Comparison of ENCODE assay signal across 8 mouse cellular contexts in genomic region chr3:129421620-129422239, GRCm38 (mm10).
DNase-seq lines count a peak whose midpoint lies in the region; ATAC-seq and TF ChIP-seq lines count a peak whose summit lies in the region.
"Not testable (repeated sequence)": the region's sequence is repeated elsewhere in the genome, so short reads cannot be mapped to it uniquely, and the experiment has no call there.

No protein-coding gene starts in this region.

- not testable (repeated sequence) for H3K9me3 ChIP-seq in heart, postnatal 0 days (replicated peaks; ENCODE audit: control insufficient read depth, low read length); kidney, postnatal 0 days (replicated peaks; ENCODE audit: low read length); liver, postnatal 0 days (ENCODE audit: low read length)

- not testable (repeated sequence) for H3K9ac ChIP-seq in heart, postnatal 0 days (replicated peaks; ENCODE audit: low read depth, low read length); kidney, postnatal 0 days (ENCODE audit: low read depth, low read length); liver, postnatal 0 days (replicated peaks)

- H3K4me3 ChIP-seq in heart, postnatal 0 days (ENCODE audit: low read depth, low read length); kidney, postnatal 0 days (replicated peaks; ENCODE audit: low read depth, low read length); liver, postnatal 0 days (ENCODE audit: low read depth, low read length); thymus, adult 2 months (ENCODE audit: control insufficient read depth, insufficient read depth, low read length): not testable (repeated sequence)

- not testable (repeated sequence) for H3K27me3 ChIP-seq in heart, postnatal 0 days (ENCODE audit: control insufficient read depth, insufficient read depth, low read length); kidney, postnatal 0 days (ENCODE audit: insufficient read depth, low read length); liver, postnatal 0 days (ENCODE audit: insufficient read depth, low read length); thymus, adult 2 months (ENCODE audit: control insufficient read depth, insufficient read depth, low read length)

- H3K4me2 ChIP-seq in heart, postnatal 0 days (ENCODE audit: low read depth, low read length); kidney, postnatal 0 days (ENCODE audit: low read length); liver, postnatal 0 days (ENCODE audit: low read depth, low read length): not testable (repeated sequence)

- not testable (repeated sequence) for TF ChIP-seq EP300 in heart, postnatal 0 days (IDR thresholded peaks at IDR 0.05; ENCODE audit: low read depth); liver, postnatal 0 days (IDR thresholded peaks at IDR 0.05; ENCODE audit: low read depth)

- peak; percentile 55; the same call in 1 of the 2 replicates for ATAC-seq in heart, postnatal 0 days (ENCODE audit: insufficient read depth, low read depth)
- 0 out of 2 replicates have a peak, but pooled peaks have one; percentile 40 for ATAC-seq in kidney, postnatal 0 days (replicated peaks; ENCODE audit: low FRiP score, low read depth)
- ATAC-seq in liver, postnatal 0 days = peak; percentile 55

- 37% methylated on average over 8 of the region's 10 CpGs for WGBS in heart, postnatal 0 days
- WGBS in kidney, postnatal 0 days = 53% methylated on average over 9 of the region's 10 CpGs
- 49% methylated on average over 8 of the region's 10 CpGs for WGBS in liver, postnatal 0 days (ENCODE audit: insufficient replicate concordance)
- 58% methylated on average over 9 of the region's 10 CpGs for WGBS in thymus, adult 2 months

- TF ChIP-seq CTCF in heart, postnatal 0 days (IDR thresholded peaks at IDR 0.05; ENCODE audit: low read depth) = peak; percentile 82
- peak; percentile 91 for TF ChIP-seq CTCF in kidney, postnatal 0 days (IDR thresholded peaks at IDR 0.05; ENCODE audit: low read depth)
- TF ChIP-seq CTCF in liver, postnatal 0 days (IDR thresholded peaks at IDR 0.05; ENCODE audit: low read depth) = peak; percentile 86
- TF ChIP-seq CTCF in thymus, adult 2 months (IDR thresholded peaks at IDR 0.05; ENCODE audit: borderline replicate concordance, control insufficient read depth, extremely low read depth, insufficient read depth, low read length, poor library complexity) = peak; percentile 70; the same call in 1 of the 2 replicates

- not testable (repeated sequence) for H3K27ac ChIP-seq in heart, postnatal 0 days (ENCODE audit: low read depth); kidney, postnatal 0 days; liver, postnatal 0 days (ENCODE audit: low read depth); thymus, adult 2 months (ENCODE audit: control insufficient read depth, insufficient read depth, low read length)

- peak; percentile 6 to 19 for DNase-seq in CD8-positive naive resting alpha-beta T cell, adult 2 months (ENCODE audit: low read depth in 2 of 2, low spot score in 2 of 2)
- peak; percentile 37 for DNase-seq in adrenal gland, postnatal 25 days
- peak; percentile 69 for DNase-seq in embryo, embryonic 11 days
- peak; percentile 64 for DNase-seq in heart, postnatal 0 days (ENCODE audit: low spot score)
- DNase-seq in kidney, postnatal 0 days (ENCODE audit: low spot score) = peak; percentile 81
- peak; percentile 59 for DNase-seq in liver, postnatal 0 days
- DNase-seq in naive thymus-derived CD4-positive, alpha-beta T cell, adult 2 months (ENCODE audit: low read depth) = peak; percentile 75
- DNase-seq in thymus, adult 2 months = peak; percentile 18

- H3K4me1 ChIP-seq in heart, postnatal 0 days (ENCODE audit: control insufficient read depth, insufficient read depth); kidney, postnatal 0 days (replicated peaks; ENCODE audit: insufficient read depth, low read length); liver, postnatal 0 days (ENCODE audit: insufficient read depth); thymus, adult 2 months (replicated peaks; ENCODE audit: control insufficient read depth, insufficient read depth, low read length): not testable (repeated sequence)

- H3K36me3 ChIP-seq in heart, postnatal 0 days (replicated peaks; ENCODE audit: control insufficient read depth, insufficient read depth, low read length); kidney, postnatal 0 days (ENCODE audit: insufficient read depth, low read length); liver, postnatal 0 days (replicated peaks; ENCODE audit: insufficient read depth, low read length); thymus, adult 2 months (ENCODE audit: control insufficient read depth, insufficient read depth, low read length): not testable (repeated sequence)

- TF ChIP-seq POLR2A in thymus, adult 2 months (IDR thresholded peaks at IDR 0.05; ENCODE audit: control insufficient read depth, extremely low read depth, insufficient read depth, low read length, poor library complexity) = not testable (repeated sequence)

Comparison
In these comparisons a context has a peak if more than half of its experiments do, and no peak if none do; other contexts are left out.
1. DNase-seq: peak in every context shown above with its lines; median percentile 81 in kidney, postnatal 0 days; 75 in naive thymus-derived CD4-positive, alpha-beta T cell, adult 2 months; 69 in embryo, embryonic 11 days; 64 in heart, postnatal 0 days; 59 in liver, postnatal 0 days; 37 in adrenal gland, postnatal 25 days; 18 in thymus, adult 2 months; 12 in CD8-positive naive resting alpha-beta T cell, adult 2 months.